Mouse (Mus musculus) lung, postnatal 36 days (tissue): ENCODE results near the gene Lsm2.
"Not testable (repeated sequence)": the region's sequence is repeated elsewhere in the genome, so short reads cannot be mapped to it uniquely, and the experiment has no call there.

Experiments used
- DNase-seq: peaks from one replicate; pipeline ENCODE4 v3.0.0; 2022; ENCODE audit warnings: mixed read lengths

Gene Lsm2

GRCm38 (mm10) chr17:34981690-34982180, at the start of gene Lsm2:
TSS of gene Lsm2 (plus strand) at chr17:34981862.
- peak; percentile 94 for DNase-seq

- DNase-seq, result no peak
Measured at GRCm38 (mm10) chr17:34932287-34932686, 49.4 kb upstream of the Lsm2 start.

GRCm38 (mm10) chr17:34934031-34934430, 47.6 kb upstream of the Lsm2 start:
- no peak for DNase-seq

GRCm38 (mm10) chr17:34934830-34935229, 46.8 kb upstream of the Lsm2 start:
- DNase-seq, result peak; percentile 40

GRCm38 (mm10) chr17:34937960-34938505, 43.6 kb upstream of the Lsm2 start:
- DNase-seq, result peak; percentile 43

GRCm38 (mm10) chr17:34941344-34942041, 40.2 kb upstream of the Lsm2 start:
- DNase-seq, result no peak

GRCm38 (mm10) chr17:34943128-34943815, 38.4 kb upstream of the Lsm2 start:
- DNase-seq, result no peak

GRCm38 (mm10) chr17:34944362-34944761, 37.3 kb upstream of the Lsm2 start:
- DNase-seq, result peak; percentile 37

- no peak for DNase-seq
Measured at GRCm38 (mm10) chr17:34946486-34947140, 35.0 kb upstream of the Lsm2 start.

GRCm38 (mm10) chr17:34947606-34948005, 34.1 kb upstream of the Lsm2 start:
- DNase-seq, result peak; percentile 56

- not testable (repeated sequence) for DNase-seq
Measured at GRCm38 (mm10) chr17:34948721-34949552, 32.7 kb upstream of the Lsm2 start.

- no peak for DNase-seq
Measured at GRCm38 (mm10) chr17:34949553-34949969, 32.1 kb upstream of the Lsm2 start.

- DNase-seq, result no peak
Measured at GRCm38 (mm10) chr17:34950514-34951455, 30.9 kb upstream of the Lsm2 start.

- DNase-seq, result no peak
Measured at GRCm38 (mm10) chr17:34951636-34952377, 29.9 kb upstream of the Lsm2 start.

- peak; percentile 84 for DNase-seq
Measured at GRCm38 (mm10) chr17:34952378-34953040, 29.2 kb upstream of the Lsm2 start.

- DNase-seq, result no peak
Measured at GRCm38 (mm10) chr17:34953258-34953657, 28.4 kb upstream of the Lsm2 start.

GRCm38 (mm10) chr17:34953904-34954303, 27.8 kb upstream of the Lsm2 start:
- DNase-seq, result no peak

GRCm38 (mm10) chr17:34954831-34955230, 26.8 kb upstream of the Lsm2 start:
- DNase-seq, result no peak

- DNase-seq, result no peak
Measured at GRCm38 (mm10) chr17:34955884-34956283, 25.8 kb upstream of the Lsm2 start.

- DNase-seq, result peak; percentile 41
Measured at GRCm38 (mm10) chr17:34956340-34956739, 25.3 kb upstream of the Lsm2 start.
